ENCODE assay signal across 25 mouse cellular contexts in genomic region chr11:11938591-11938990, GRCm38 (mm10). TPM values are rescaled to one million over a fixed set of nuclear protein-coding genes. Genes with fewer than 3 reads are reported as not detected.
DNase-seq lines count a peak whose midpoint lies in the region; ATAC-seq lines count a peak whose summit lies in the region.
"Had no signal": no experiment of that assay in that cellular context is flagged by ENCODE, and none has a peak within 500 bp of the region (broad histone marks: within the 10 kb centered on the region; RNA-seq: fewer than 3 reads in every experiment).

No protein-coding gene starts in this region.

- H3K27ac ChIP-seq in heart, embryonic 10.5 days = peak overlapping the region; percentile 31; the same call in 1 of the 2 replicates
- H3K27ac ChIP-seq in heart, embryonic 16.5 days (ENCODE audit: low read length) = peak overlapping the region; percentile 38
- H3K27ac ChIP-seq in embryonic facial prominence, embryonic 13.5 days = peak overlapping the region; percentile 39; the same call in 1 of the 2 replicates
- peak overlapping the region; percentile 59 for H3K27ac ChIP-seq in macrophage
- H3K27ac ChIP-seq: forebrain, embryonic 12.5 days; hindbrain, postnatal 0 days; kidney, postnatal 0 days; left cerebral cortex, adult 2 months; liver, embryonic 13.5 days; midbrain, embryonic 13.5 days had no signal

- no peak overlapping the region for H3K4me2 ChIP-seq in heart, embryonic 16.5 days (ENCODE audit: low read depth, low read length)
- no peak overlapping the region for H3K4me2 ChIP-seq in embryonic facial prominence, embryonic 13.5 days
- H3K4me2 ChIP-seq: forebrain, embryonic 12.5 days; liver, embryonic 13.5 days; midbrain, embryonic 13.5 days had no signal

- peaks cover 20% of the 10 kb centered on the region for H3K4me1 ChIP-seq in heart, embryonic 10.5 days
- peaks cover 29% of the 10 kb centered on the region for H3K4me1 ChIP-seq in heart, embryonic 16.5 days (ENCODE audit: control insufficient read depth, insufficient read depth, low read length)
- peaks cover 17% of the 10 kb centered on the region for H3K4me1 ChIP-seq in embryonic facial prominence, embryonic 13.5 days
- H3K4me1 ChIP-seq: midbrain, embryonic 13.5 days had no signal

- no peaks in the 10 kb centered on the region for H3K9me3 ChIP-seq in heart, embryonic 10.5 days
- H3K9me3 ChIP-seq in heart, embryonic 16.5 days (replicated peaks; ENCODE audit: control insufficient read depth, low read length) = no peaks in the 10 kb centered on the region
- no peaks in the 10 kb centered on the region for H3K9me3 ChIP-seq in embryonic facial prominence, embryonic 13.5 days
- H3K9me3 ChIP-seq: forebrain, embryonic 12.5 days; liver, embryonic 13.5 days; megakaryocyte, embryonic 14.5 days; midbrain, embryonic 13.5 days had no signal

- H3K27me3 ChIP-seq in heart, embryonic 10.5 days (ENCODE audit: insufficient read depth, poor library complexity, severe bottlenecking) = no peaks in the 10 kb centered on the region
- no peaks in the 10 kb centered on the region for H3K27me3 ChIP-seq in heart, embryonic 16.5 days (ENCODE audit: control insufficient read depth, insufficient read depth, low read length)
- no peaks in the 10 kb centered on the region for H3K27me3 ChIP-seq in embryonic facial prominence, embryonic 13.5 days
- H3K27me3 ChIP-seq: liver, embryonic 13.5 days; midbrain, embryonic 13.5 days had no signal

- DNase-seq in heart, embryonic 10.5 days (ENCODE audit: low spot score) = no peak
- no peak for DNase-seq in heart, postnatal 25 days (ENCODE audit: low spot score)
- no peak for DNase-seq in heart, postnatal 36 days
- no peak for DNase-seq in frontal cortex, postnatal 14 days (ENCODE audit: low spot score in 2 of 2)
- no peak for DNase-seq in kidney, postnatal 14 days
- DNase-seq: adrenal gland, postnatal 36 days; cerebellum, adult 11 months; cerebellum, postnatal 10 days; gastrocnemius, postnatal 36 days; kidney, adult 11 months; liver, embryonic 13.5 days; lung, adult 2 months; right cerebral cortex, postnatal 25 days; spleen, adult 18-20 months had no signal

- ATAC-seq in heart, embryonic 16.5 days (replicated peaks; ENCODE audit: extremely low read depth, insufficient read depth, low FRiP score) = no peak
- no peak for ATAC-seq in embryonic facial prominence, embryonic 13.5 days (ENCODE audit: insufficient number of reproducible peaks, insufficient read depth, low FRiP score, low TSS enrichment, low read depth)
- ATAC-seq: hindbrain, postnatal 0 days; midbrain, embryonic 13.5 days had no signal

- H3K36me3 ChIP-seq in heart, embryonic 10.5 days = peaks cover 91% of the 10 kb centered on the region
- peaks cover 76% of the 10 kb centered on the region for H3K36me3 ChIP-seq in heart, embryonic 16.5 days (ENCODE audit: control insufficient read depth, insufficient read depth)
- peaks cover 76% of the 10 kb centered on the region for H3K36me3 ChIP-seq in embryonic facial prominence, embryonic 13.5 days
- H3K36me3 ChIP-seq in macrophage (ENCODE audit: inconsistent target) = no peaks in the 10 kb centered on the region

- intact Hi-C loops in heart, postnatal 25 days (cut with DNase I) = no loop called here
- intact Hi-C loops in heart, postnatal 36 days (cut with DNase I) = no loop called here

- 84% methylated on average over 1 of the region's 1 CpGs for WGBS in heart, embryonic 10.5 days
- WGBS in heart, embryonic 16.5 days = 84% methylated on average over 1 of the region's 1 CpGs
- WGBS in embryonic facial prominence, embryonic 13.5 days = 94% methylated on average over 1 of the region's 1 CpGs
- 100% methylated on average over 1 of the region's 1 CpGs for WGBS in macrophage (ENCODE audit: missing documents)

- H3K79me2 ChIP-seq in macrophage (ENCODE audit: inconsistent target) = no peaks in the 10 kb centered on the region

- no peak overlapping the region for H3K4me3 ChIP-seq in heart, embryonic 10.5 days
- H3K4me3 ChIP-seq in heart, embryonic 16.5 days (ENCODE audit: low read length) = no peak overlapping the region
- no peak overlapping the region for H3K4me3 ChIP-seq in embryonic facial prominence, embryonic 13.5 days
- no peak overlapping the region for H3K4me3 ChIP-seq in macrophage (ENCODE audit: inconsistent target)
- H3K4me3 ChIP-seq: erythroblast, embryonic 14.5 days; forebrain, embryonic 12.5 days; left cerebral cortex, adult 2 months; liver, embryonic 13.5 days; megakaryocyte, embryonic 14.5 days; midbrain, embryonic 13.5 days had no signal

- no peak overlapping the region for H3K9ac ChIP-seq in heart, embryonic 16.5 days (ENCODE audit: low read length)
- no peak overlapping the region for H3K9ac ChIP-seq in embryonic facial prominence, embryonic 13.5 days
- H3K9ac ChIP-seq: forebrain, embryonic 12.5 days; liver, embryonic 13.5 days; midbrain, embryonic 13.5 days had no signal

RNA-seq across cellular contexts. Expression of gene Ddc, which starts 40.6 kb away (rescaled TPM):
- polyA plus RNA-seq in heart, embryonic 10.5 days (2016; fragmentation: Nextera tagmentation; extraction: Ambion mirVana) = 34.5 and 42.8 TPM in 2 replicates
- 1 to 10 TPM; 2.5 TPM for total RNA-seq in heart, postnatal 25 days (2021)
- 112 TPM in 2 replicates for polyA plus RNA-seq in heart, embryonic 16.5 days (2015; fragmentation: Nextera tagmentation; extraction: Ambion mirVana)
- total RNA-seq in heart, postnatal 36 days (2021) = 1 to 10 TPM; 2.1 to 2.4 TPM
- polyA plus RNA-seq in embryonic facial prominence, embryonic 13.5 days (2015; fragmentation: Nextera tagmentation; extraction: Ambion mirVana) = 5.3 and 5.8 TPM in 2 replicates
- total RNA-seq in macrophage (2018; cell fraction: chromatin; rRNA removed) = 1 to 10 TPM in 1 of 26 experiments, not detected in 25; 1.0 TPM
- total RNA-seq in macrophage (2018; cell fraction: cytosol; rRNA removed) = under 1 TPM in 1 of 26 experiments, not detected in 25; 0.19 TPM
- under 1 TPM in 1 of 26 experiments, not detected in 25; 0.65 TPM for total RNA-seq in macrophage (2018; cell fraction: nucleus; rRNA removed)
- not detected in 3 replicates for polyA plus RNA-seq in macrophage (2018)
- total RNA-seq: monocyte, adult 5-6 weeks had no signal
